Mouse (Mus musculus): ENCODE measurements around the gene Ostf1. TPM values are rescaled to one million over a fixed set of nuclear protein-coding genes. Genes with fewer than 3 reads are reported as not detected.

Gene Ostf1
- total and polyA plus RNA-seq, 3 experiments, result 110 to 175 (median 131) TPM

- Histone ChIP-seq H3K4me1 (ENCODE audit: control insufficient read depth in 1 of 2, insufficient read depth in 2 of 2) (peaks cover 7 to 42% of the 10 kb centered on the region in 2 experiments; a peak in 3 of 4 replicates), H3K4me2 (ENCODE audit: insufficient read depth, low read depth, poor library complexity, severe bottlenecking) (peak overlapping the region; percentile 100), H3K9ac (ENCODE audit: insufficient read depth, low read depth) (peak overlapping the region; percentile 93), H3K9me3 (replicated peaks; ENCODE audit: low read length) (no peaks in the 10 kb centered on the region), H3K27ac (ENCODE audit: insufficient read depth, low read depth) (peak overlapping the region; percentile 62), H3K79me2 (replicated peaks; ENCODE audit: control insufficient read depth, extremely low read depth, insufficient read depth, poor library complexity, severe bottlenecking) (peaks cover 50% of the 10 kb centered on the region), H3K27me3 (replicated peaks) (no peaks in the 10 kb centered on the region), H3K36me3 (replicated peaks in 1 of 2; ENCODE audit: control insufficient read depth in 1 of 2, insufficient read depth in 1 of 2, low read length in 1 of 2) (peaks cover 2 to 16% of the 10 kb centered on the region in 2 experiments), H3K4me3 (replicated peaks in 1 of 3; ENCODE audit: low read depth in 2 of 3, low read length in 2 of 3, poor library complexity in 1 of 3) (peak overlapping the region; percentile 61 to 99 (median 93))
- in situ Hi-C loops (cut with MboI; ENCODE audit: low pct_ligation_motif_present, low pct_unique_long_range_greater_than_20kb, low sequenced_read_pairs) (no loop called here), dilution Hi-C loops (cut with MboI; ENCODE audit: extremely low pct_ligation_motif_present, extremely low pct_unique_long_range_greater_than_20kb, low sequenced_read_pairs) (no loop called here)
- TF ChIP-seq ZNF384 (IDR thresholded peaks at IDR 0.05; ENCODE audit: low read depth, low read length), result no peak
- TF ChIP-seq JUND (conservative IDR thresholded peaks at IDR 0.05; ENCODE audit: low read depth, low read length), result no peak
- TF ChIP-seq UBTF (IDR thresholded peaks at IDR 0.05; ENCODE audit: low read depth, low read length), result peak; percentile 87
- no peak for TF ChIP-seq USF2 (conservative IDR thresholded peaks at IDR 0.05; ENCODE audit: low read depth, low read length)
- peak; percentile 58; the same call in 1 of the 2 replicates for TF ChIP-seq MXI1 (IDR thresholded peaks at IDR 0.05; ENCODE audit: low read depth, low read length)
- peak; percentile 19; the same call in 1 of the 2 replicates for TF ChIP-seq MAX (IDR thresholded peaks at IDR 0.05; ENCODE audit: low read length)
- peak; percentile 34 for DNase-seq (ENCODE audit: extremely low read depth)
Observed at GRCm38 (mm10) chr19:18671056-18671741, 39.6 kb upstream of the Ostf1 start.

- DNase-seq (ENCODE audit: extremely low read depth), result peak; percentile 97
- peak within 1 kb of the TSS; percentile 93 for H3K9ac ChIP-seq (ENCODE audit: insufficient read depth, low read depth)
- peaks cover 0 to 12% of the 10 kb centered on the region in 2 experiments for H3K36me3 ChIP-seq (replicated peaks in 1 of 2; ENCODE audit: control insufficient read depth in 1 of 2, insufficient read depth in 1 of 2, low read length in 1 of 2)
- H3K27me3 ChIP-seq (replicated peaks), result no peaks in the 10 kb centered on the region
- peaks cover 44% of the 10 kb centered on the region for H3K79me2 ChIP-seq (replicated peaks; ENCODE audit: control insufficient read depth, extremely low read depth, insufficient read depth, poor library complexity, severe bottlenecking)
- dilution Hi-C loops (cut with MboI; ENCODE audit: extremely low pct_ligation_motif_present, extremely low pct_unique_long_range_greater_than_20kb, low sequenced_read_pairs), result no loop called here
- no peaks in the 10 kb centered on the region for H3K9me3 ChIP-seq (replicated peaks; ENCODE audit: low read length)
- H3K4me1 ChIP-seq (ENCODE audit: control insufficient read depth in 1 of 2, insufficient read depth in 2 of 2), result peaks cover 7 to 36% of the 10 kb centered on the region in 2 experiments; a peak in 3 of 4 replicates
- H3K27ac ChIP-seq (ENCODE audit: insufficient read depth, low read depth), result peak within 1 kb of the TSS; percentile 62
- H3K4me2 ChIP-seq (ENCODE audit: insufficient read depth, low read depth, poor library complexity, severe bottlenecking), result peak within 1 kb of the TSS; percentile 100
- in situ Hi-C loops (cut with MboI; ENCODE audit: low pct_ligation_motif_present, low pct_unique_long_range_greater_than_20kb, low sequenced_read_pairs), result no loop called here
- H3K4me3 ChIP-seq (replicated peaks in 1 of 3; ENCODE audit: low read depth in 2 of 3, low read length in 2 of 3, poor library complexity in 1 of 3), result peak within 1 kb of the TSS; percentile 61 to 99 (median 93)
- no peak for TF ChIP-seq MAX (IDR thresholded peaks at IDR 0.05; ENCODE audit: low read length)
- no peak for TF ChIP-seq MXI1 (IDR thresholded peaks at IDR 0.05; ENCODE audit: low read depth, low read length)
- no peak for TF ChIP-seq TBP (conservative IDR thresholded peaks at IDR 0.05; ENCODE audit: low read depth, low read length)
- TF ChIP-seq RAD21 (IDR thresholded peaks at IDR 0.05; ENCODE audit: low read depth, low read length), result no peak
- TF ChIP-seq SMC3 (IDR thresholded peaks at IDR 0.05; ENCODE audit: low read depth, low read length), result no peak
- peak; percentile 43; the same call in 1 of the 2 replicates for TF ChIP-seq HCFC1 (IDR thresholded peaks at IDR 0.05; ENCODE audit: low read depth, low read length)
- TF ChIP-seq POLR2A (IDR thresholded peaks at IDR 0.05; ENCODE audit: low read depth, low read length), result peak; percentile 46; the same call in 1 of the 2 replicates
- no peak for TF ChIP-seq ZKSCAN1 (IDR thresholded peaks at IDR 0.05; ENCODE audit: borderline replicate concordance, low read depth, low read length)
- 0 out of 2 replicates have a peak, but pooled peaks have one; percentile 14 for TF ChIP-seq BHLHE40 (IDR thresholded peaks at IDR 0.05; ENCODE audit: low read depth, low read length)
- peak; percentile 48; the same call in 1 of the 2 replicates for TF ChIP-seq TCF12 (IDR thresholded peaks at IDR 0.05; ENCODE audit: low read depth, low read length)
- TF ChIP-seq MEF2A (IDR thresholded peaks at IDR 0.05; ENCODE audit: borderline replicate concordance, low read depth, low read length), result no peak
- no peak for TF ChIP-seq PAX5 (IDR thresholded peaks at IDR 0.05; ENCODE audit: low read length)
- no peak for TF ChIP-seq UBTF (IDR thresholded peaks at IDR 0.05; ENCODE audit: low read depth, low read length)
- TF ChIP-seq KAT2A (IDR thresholded peaks at IDR 0.05; ENCODE audit: insufficient replicate concordance, low read length), result no peak
- no peak for TF ChIP-seq CTCF (conservative IDR thresholded peaks at IDR 0.05 in 1 of 2, IDR thresholded peaks at IDR 0.05 in 1 of 2; ENCODE audit: low read depth in 2 of 2, low read length in 2 of 2)
- TF ChIP-seq E2F4 (IDR thresholded peaks at IDR 0.05; ENCODE audit: insufficient replicate concordance, low read depth, low read length), result no peak
- no peak for TF ChIP-seq EP300 (IDR thresholded peaks at IDR 0.05; ENCODE audit: low read length)
- TF ChIP-seq USF2 (conservative IDR thresholded peaks at IDR 0.05; ENCODE audit: low read depth, low read length), result no peak
- TF ChIP-seq MAZ (IDR thresholded peaks at IDR 0.05; ENCODE audit: low read depth, low read length), result no peak
- no peak for TF ChIP-seq MAFK (IDR thresholded peaks at IDR 0.05; ENCODE audit: insufficient replicate concordance, low read length)
- TF ChIP-seq NELFE (IDR thresholded peaks at IDR 0.05; ENCODE audit: low read depth, low read length), result peak; percentile 8; the same call in 1 of the 2 replicates
- no peak for TF ChIP-seq JUND (conservative IDR thresholded peaks at IDR 0.05; ENCODE audit: low read depth, low read length)
- TF ChIP-seq RCOR1 (conservative IDR thresholded peaks at IDR 0.05; ENCODE audit: low read depth, low read length), result no peak
- TF ChIP-seq ETS1 (conservative IDR thresholded peaks at IDR 0.05; ENCODE audit: low read depth, low read length), result no peak
- peak; percentile 86 for TF ChIP-seq ELF1 (IDR thresholded peaks at IDR 0.05; ENCODE audit: low read depth, low read length)
- TF ChIP-seq ZNF384 (IDR thresholded peaks at IDR 0.05; ENCODE audit: low read depth, low read length), result no peak
- TF ChIP-seq MYC (IDR thresholded peaks at IDR 0.05; ENCODE audit: low read depth, low read length), result no peak
- TF ChIP-seq USF1 (IDR thresholded peaks at IDR 0.05; ENCODE audit: low read depth, low read length), result no peak
- no peak for TF ChIP-seq JUN (IDR thresholded peaks at IDR 0.05; ENCODE audit: insufficient read depth, low read depth, low read length)
- TF ChIP-seq CHD1 (IDR thresholded peaks at IDR 0.05; ENCODE audit: low read depth, low read length), result no peak
Observed at GRCm38 (mm10) chr19:18670608-18671007, 39.0 kb upstream of the Ostf1 start, which contains the start of gene Carnmt1. Gene Carnmt1 (plus strand): TSS chr19:18670764.

Data from CH12.LX (cell line).